Mouse (Mus musculus): ENCODE results near the gene Spint2. TPM values are rescaled to one million over a fixed set of nuclear protein-coding genes. Genes with fewer than 3 reads are reported as not detected.
A peak's percentile ranks its signal among the peaks of the same experiment; 100 is the strongest.

Spint2 gene
- polyA plus RNA-seq, 1 experiment from 2014 or later: 84.8 TPM

DNA sequence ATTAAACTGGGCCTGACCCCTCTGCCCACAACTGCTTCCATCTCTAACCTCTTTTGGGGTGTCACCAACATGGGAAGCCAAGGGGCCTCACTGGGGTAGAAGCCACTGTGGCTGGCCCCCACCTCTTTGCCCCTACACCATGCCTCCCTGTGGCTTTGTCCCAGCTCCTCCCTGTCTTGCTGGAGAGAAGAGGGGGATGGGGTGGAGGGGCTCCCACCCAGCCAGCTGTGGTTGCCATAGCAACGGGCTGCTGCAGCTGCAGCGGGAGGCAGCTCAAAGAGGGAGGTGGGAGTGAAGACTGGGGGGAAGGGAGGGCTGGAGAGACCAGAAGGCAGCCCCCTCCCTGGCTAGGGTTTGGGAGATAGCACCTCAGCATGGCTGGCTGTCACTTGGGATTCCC, 35.8 kb upstream of the Spint2 start:
- WGBS (ENCODE audit: insufficient replicate concordance): 3% methylated on average over 2 of the region's 2 CpGs
- TF ChIP-seq CTCF (IDR thresholded peaks at IDR 0.05; ENCODE audit: low read depth): no peak
- no peak for TF ChIP-seq EP300 (IDR thresholded peaks at IDR 0.05; ENCODE audit: low read depth)
- H3K27ac ChIP-seq (ENCODE audit: low read depth): no peak overlapping the region
- ATAC-seq (no peak), DNase-seq (no peak)
- no peak overlapping the region for H3K4me2 ChIP-seq (ENCODE audit: low read depth, low read length)
- H3K9me3 ChIP-seq (ENCODE audit: low read length): no peaks in the 10 kb centered on the region
- H3K4me3 ChIP-seq (ENCODE audit: low read depth, low read length): no peak overlapping the region
- no peak overlapping the region for H3K9ac ChIP-seq (replicated peaks)
- 0 out of 2 replicates have a peak, but pooled peaks cover 2% of the 10 kb centered on the region for H3K36me3 ChIP-seq (replicated peaks; ENCODE audit: insufficient read depth, low read length)
- peaks cover 13% of the 10 kb centered on the region for H3K4me1 ChIP-seq (ENCODE audit: insufficient read depth)
- H3K27me3 ChIP-seq (ENCODE audit: insufficient read depth, low read length): no peaks in the 10 kb centered on the region

DNA sequence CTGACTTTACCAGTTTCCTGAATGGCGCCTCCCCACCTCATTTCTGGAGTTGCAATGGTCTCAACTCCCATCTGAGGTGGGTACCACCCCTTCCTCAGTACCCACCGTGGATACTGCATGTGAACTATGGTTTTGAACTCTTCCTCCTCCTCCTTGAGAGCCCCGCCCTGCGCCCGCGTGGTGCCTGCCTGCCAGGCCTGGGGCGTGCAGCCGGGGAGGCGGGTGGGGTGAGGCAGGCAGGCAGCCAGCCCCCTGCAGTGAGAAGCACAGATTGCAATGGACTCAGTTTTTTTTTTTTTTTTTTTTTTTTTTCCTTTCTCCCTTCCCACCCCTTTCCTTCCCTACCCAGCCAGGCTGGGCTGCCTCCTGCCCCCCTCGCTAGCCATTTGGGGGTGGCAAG, 35.3 kb upstream of the Spint2 start:
- 26% methylated on average over 10 of the region's 10 CpGs for WGBS (ENCODE audit: insufficient replicate concordance)
- Histone ChIP-seq H3K36me3 (replicated peaks; ENCODE audit: insufficient read depth, low read length) (0 out of 2 replicates have a peak, but pooled peaks cover 2% of the 10 kb centered on the region), H3K9me3 (ENCODE audit: low read length) (no peaks in the 10 kb centered on the region), H3K27me3 (ENCODE audit: insufficient read depth, low read length) (no peaks in the 10 kb centered on the region), H3K9ac (replicated peaks) (no peak overlapping the region), H3K4me2 (ENCODE audit: low read depth, low read length) (no peak overlapping the region), H3K4me1 (ENCODE audit: insufficient read depth) (peaks cover 13% of the 10 kb centered on the region), H3K27ac (ENCODE audit: low read depth) (no peak overlapping the region), H3K4me3 (ENCODE audit: low read depth, low read length) (no peak overlapping the region)
- DNase-seq: no peak
- 0 out of 2 replicates have a peak, but pooled peaks have one; percentile 3 for TF ChIP-seq CTCF (IDR thresholded peaks at IDR 0.05; ENCODE audit: low read depth)
- no peak for TF ChIP-seq EP300 (IDR thresholded peaks at IDR 0.05; ENCODE audit: low read depth)
- ATAC-seq: no peak

DNA sequence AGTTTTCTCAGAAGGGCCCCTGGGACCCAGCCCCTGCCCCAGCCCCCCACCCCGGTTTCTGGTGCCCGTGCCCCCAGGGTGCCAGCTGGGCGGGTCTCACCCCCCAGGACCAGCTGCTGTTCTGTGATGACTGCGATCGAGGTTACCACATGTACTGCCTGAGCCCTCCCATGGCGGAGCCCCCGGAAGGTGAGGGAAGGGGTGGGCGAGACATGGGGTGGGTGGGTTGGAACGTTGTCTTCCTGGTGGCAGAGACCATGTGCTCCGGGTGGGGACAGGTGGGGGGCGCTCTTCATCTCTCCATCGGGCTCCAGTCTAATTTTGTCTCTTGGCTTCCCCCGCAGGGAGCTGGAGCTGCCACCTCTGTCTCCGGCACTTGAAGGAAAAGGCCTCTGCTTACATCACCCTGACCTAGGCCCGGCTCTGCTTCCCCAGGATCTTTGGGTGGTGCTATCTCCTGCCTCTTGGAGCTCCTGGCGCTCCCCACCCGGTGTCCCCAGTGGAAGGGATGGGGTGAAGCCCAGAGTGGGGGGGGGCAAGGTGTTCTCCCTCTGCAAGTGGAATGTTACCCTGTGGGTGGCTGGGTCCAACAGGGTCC, 34.5 kb upstream of the Spint2 start:
- ATAC-seq (no peak), DNase-seq (no peak)
- no peak for TF ChIP-seq CTCF (IDR thresholded peaks at IDR 0.05; ENCODE audit: low read depth)
- no peak for TF ChIP-seq EP300 (IDR thresholded peaks at IDR 0.05; ENCODE audit: low read depth)
- 77% methylated on average over 17 of the region's 17 CpGs for WGBS (ENCODE audit: insufficient replicate concordance)
- Histone ChIP-seq H3K4me3 (ENCODE audit: low read depth, low read length) (no peak overlapping the region), H3K27me3 (ENCODE audit: insufficient read depth, low read length) (no peaks in the 10 kb centered on the region), H3K36me3 (replicated peaks; ENCODE audit: insufficient read depth, low read length) (0 out of 2 replicates have a peak, but pooled peaks cover under 1% of the 10 kb centered on the region), H3K9me3 (ENCODE audit: low read length) (no peaks in the 10 kb centered on the region), H3K4me2 (ENCODE audit: low read depth, low read length) (no peak overlapping the region), H3K27ac (ENCODE audit: low read depth) (no peak overlapping the region), H3K4me1 (ENCODE audit: insufficient read depth) (peaks cover 13% of the 10 kb centered on the region), H3K9ac (replicated peaks) (no peak overlapping the region)

DNA sequence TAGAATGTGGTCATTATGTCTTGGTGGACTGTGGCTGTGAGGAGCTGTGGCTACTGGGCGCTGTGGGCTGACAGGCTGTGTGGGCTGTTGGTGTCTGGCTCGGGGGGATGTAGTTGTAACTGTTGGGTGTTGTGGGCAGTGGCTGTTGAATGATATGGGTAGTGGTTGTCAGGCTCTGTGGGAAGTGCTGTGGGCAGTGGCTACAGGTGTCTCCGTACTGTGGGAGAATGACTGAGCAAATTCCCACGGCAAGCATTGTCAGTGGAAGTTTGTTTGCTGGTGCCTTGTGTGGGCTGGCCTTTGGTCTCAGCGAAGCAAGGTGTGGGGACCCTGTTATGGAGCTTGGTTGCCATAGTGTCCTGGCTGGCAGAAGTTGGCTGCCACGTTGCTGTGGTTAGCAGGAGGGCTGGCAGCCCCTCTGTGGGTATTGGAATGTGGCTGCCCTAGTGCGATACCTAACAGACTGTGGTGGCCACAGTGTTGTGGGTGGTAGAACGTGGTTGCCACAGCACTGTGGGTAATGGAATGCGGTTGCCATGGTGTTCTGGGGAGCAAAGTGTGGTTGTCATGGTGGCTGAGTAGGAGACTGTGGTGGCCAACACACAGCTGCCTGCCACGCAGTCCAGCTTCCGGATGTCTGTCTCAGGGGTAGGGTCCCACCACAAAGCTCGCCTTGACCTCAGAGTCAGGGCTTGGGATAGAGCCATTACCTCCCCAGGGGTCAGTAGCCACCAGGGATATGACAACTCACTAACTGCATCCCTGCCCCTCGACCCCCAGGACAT, 33.3 kb upstream of the Spint2 start:
- H3K27me3 ChIP-seq (ENCODE audit: insufficient read depth, low read length): no peaks in the 10 kb centered on the region
- no peak overlapping the region for H3K4me3 ChIP-seq (ENCODE audit: low read depth, low read length)
- no peaks in the 10 kb centered on the region for H3K36me3 ChIP-seq (replicated peaks; ENCODE audit: insufficient read depth, low read length)
- no peak for ATAC-seq
- H3K9ac ChIP-seq (replicated peaks): no peak overlapping the region
- peaks cover 13% of the 10 kb centered on the region for H3K4me1 ChIP-seq (ENCODE audit: insufficient read depth)
- H3K4me2 ChIP-seq (ENCODE audit: low read depth, low read length): no peak overlapping the region
- WGBS (ENCODE audit: insufficient replicate concordance): 62% methylated on average over 13 of the region's 13 CpGs
- no peak for DNase-seq
- no peak for TF ChIP-seq EP300 (IDR thresholded peaks at IDR 0.05; ENCODE audit: low read depth)
- no peak for TF ChIP-seq CTCF (IDR thresholded peaks at IDR 0.05; ENCODE audit: low read depth)
- H3K27ac ChIP-seq (ENCODE audit: low read depth): no peak overlapping the region
- H3K9me3 ChIP-seq (ENCODE audit: low read length): no peaks in the 10 kb centered on the region

DNA sequence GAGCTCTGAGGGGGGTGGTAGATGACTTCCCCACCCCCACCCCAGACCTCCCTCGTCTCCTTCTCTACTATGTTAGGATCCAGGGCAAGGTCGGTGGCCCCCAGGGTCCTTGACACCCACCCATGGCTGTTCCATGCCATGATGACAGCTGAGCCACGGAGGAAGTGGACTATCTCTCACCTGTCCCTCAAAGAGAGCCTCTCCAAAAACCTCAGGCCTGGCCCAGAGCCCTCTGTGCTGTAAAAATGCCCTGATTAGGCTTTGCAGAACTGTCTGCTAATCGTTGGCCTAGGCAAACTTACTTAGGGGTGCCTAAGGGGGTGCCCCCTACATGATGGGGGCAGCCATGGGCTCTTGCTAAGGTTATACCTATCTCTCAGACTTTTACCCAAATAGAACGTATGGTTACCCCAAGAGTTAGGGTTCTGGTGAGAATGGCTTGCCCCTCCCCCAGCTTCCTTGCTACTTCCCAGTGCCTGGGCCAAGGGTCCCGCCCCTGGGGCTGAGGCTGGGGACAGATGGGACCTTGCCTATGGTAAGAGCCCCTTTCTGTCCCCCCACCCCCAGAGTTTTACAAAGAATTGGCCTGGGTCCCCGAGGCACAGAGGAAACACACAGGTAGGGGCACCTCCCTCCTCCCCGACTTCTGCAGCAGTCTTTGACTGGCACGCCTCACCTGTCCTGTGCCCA, 32.0 kb upstream of the Spint2 start:
- Histone ChIP-seq H3K9me3 (ENCODE audit: low read length) (no peaks in the 10 kb centered on the region), H3K4me1 (ENCODE audit: insufficient read depth) (peaks cover 17% of the 10 kb centered on the region), H3K36me3 (replicated peaks; ENCODE audit: insufficient read depth, low read length) (no peaks in the 10 kb centered on the region), H3K4me3 (ENCODE audit: low read depth, low read length) (no peak overlapping the region), H3K27me3 (ENCODE audit: insufficient read depth, low read length) (peaks cover 7% of the 10 kb centered on the region), H3K9ac (replicated peaks) (no peak overlapping the region), H3K4me2 (ENCODE audit: low read depth, low read length) (no peak overlapping the region), H3K27ac (ENCODE audit: low read depth) (no peak overlapping the region)
- no peak for DNase-seq
- ATAC-seq: no peak
- TF ChIP-seq CTCF (IDR thresholded peaks at IDR 0.05; ENCODE audit: low read depth) (no peak), EP300 (IDR thresholded peaks at IDR 0.05; ENCODE audit: low read depth) (no peak)
- WGBS (ENCODE audit: insufficient replicate concordance): 45% methylated on average over 9 of the region's 9 CpGs

DNA sequence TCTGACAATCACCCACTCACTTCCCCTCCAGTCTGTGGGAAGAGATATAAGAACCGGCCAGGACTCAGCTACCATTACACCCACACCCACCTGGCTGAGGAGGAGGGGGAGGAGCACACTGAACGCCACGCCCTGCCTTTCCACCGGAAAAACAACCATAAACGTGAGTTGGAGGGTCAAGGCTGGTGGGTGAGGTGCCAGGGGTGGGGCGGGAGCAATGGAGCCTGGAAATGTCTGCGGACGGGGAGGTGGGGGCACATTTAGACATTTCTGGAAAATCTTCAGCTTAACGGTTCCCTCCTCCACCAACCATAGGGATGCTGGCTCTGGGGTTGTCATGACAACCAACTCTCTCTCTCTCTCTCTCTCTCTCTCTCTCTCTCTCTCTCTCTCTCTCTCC, 31.3 kb upstream of the Spint2 start:
- TF ChIP-seq CTCF (IDR thresholded peaks at IDR 0.05; ENCODE audit: low read depth) (no peak), EP300 (IDR thresholded peaks at IDR 0.05; ENCODE audit: low read depth) (no peak)
- Histone ChIP-seq H3K9ac (replicated peaks) (no peak overlapping the region), H3K9me3 (ENCODE audit: low read length) (no peaks in the 10 kb centered on the region), H3K4me3 (ENCODE audit: low read depth, low read length) (no peak overlapping the region), H3K27me3 (ENCODE audit: insufficient read depth, low read length) (peaks cover 9% of the 10 kb centered on the region), H3K36me3 (replicated peaks; ENCODE audit: insufficient read depth, low read length) (no peaks in the 10 kb centered on the region), H3K4me1 (ENCODE audit: insufficient read depth) (peaks cover 19% of the 10 kb centered on the region), H3K4me2 (ENCODE audit: low read depth, low read length) (no peak overlapping the region), H3K27ac (ENCODE audit: low read depth) (no peak overlapping the region)
- no peak for DNase-seq
- 52% methylated on average over 9 of the region's 9 CpGs for WGBS (ENCODE audit: insufficient replicate concordance)
- ATAC-seq: no peak
